Mouse (Mus musculus) layer of hippocampus, postnatal 25 days (tissue): ENCODE data around the gene St6gal1. TPM values are rescaled to one million over a fixed set of nuclear protein-coding genes. Genes with fewer than 3 reads are reported as not detected.

ENCODE experiments used
- DNase-seq, 2 experiments: peaks; one replicate each; pipeline ENCODE4 v3.0.0; 2022; ENCODE audit warnings: mixed read lengths in 2 of 2, low spot score in 1 of 2; ENCODE audit errors: extremely low spot score in 1 of 2
- total RNA-seq, 2 experiments: library from RNA; stranded (reverse); gene quantifications; 2 replicates each; pipeline ENCODE4 v1.2.3; 2021

Gene St6gal1
- total RNA-seq, 2 experiments from 2014 or later = 13.2 to 15.2 TPM

- DNase-seq = no peak
Measured at GRCm38 (mm10) chr16:23249762-23250161, 25.2 kb downstream of the St6gal1 start.

DNA sequence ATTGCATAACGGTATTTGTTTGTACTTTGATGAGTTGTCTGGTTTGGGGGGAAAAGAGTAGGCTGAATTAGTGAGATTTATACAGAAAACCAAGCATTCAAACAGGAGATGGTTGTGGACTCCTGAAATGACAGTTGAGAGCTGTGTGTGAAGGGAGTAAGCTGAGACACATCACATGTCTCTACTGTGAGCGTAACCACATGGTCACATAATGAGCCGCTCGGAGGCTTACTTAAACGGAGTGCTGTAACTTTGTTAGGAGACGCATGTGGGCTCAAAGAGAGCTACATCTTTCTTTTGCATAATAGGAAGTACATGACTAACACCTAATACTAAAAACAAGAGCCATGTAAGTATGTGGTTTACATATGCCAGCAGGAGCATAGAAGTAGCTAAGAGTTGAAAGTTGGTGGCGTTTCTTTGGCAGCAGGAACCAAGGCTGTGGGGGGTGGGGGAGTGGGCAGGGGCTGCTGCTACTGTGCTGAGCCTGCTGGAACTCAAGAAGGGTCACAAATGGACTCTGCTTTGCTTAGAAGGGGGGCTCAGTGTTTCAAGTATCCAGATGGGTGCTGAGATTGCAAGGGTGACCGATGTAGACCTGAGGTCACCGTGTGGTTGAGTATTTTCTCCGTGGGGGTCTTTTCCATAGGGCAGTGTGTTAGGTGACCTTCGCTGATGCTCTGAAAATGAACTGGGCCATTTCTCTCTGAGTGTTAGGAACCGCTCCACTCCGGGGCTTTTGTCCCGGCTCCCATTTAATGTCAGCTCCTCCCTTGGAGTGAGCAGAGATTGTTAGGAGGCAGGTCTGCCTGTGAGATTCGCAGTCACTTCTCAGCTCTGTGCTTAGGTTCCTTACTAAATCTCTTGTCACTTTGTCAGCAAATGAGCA is 26.3 kb downstream of the St6gal1 start:
- DNase-seq = no peak

DNA sequence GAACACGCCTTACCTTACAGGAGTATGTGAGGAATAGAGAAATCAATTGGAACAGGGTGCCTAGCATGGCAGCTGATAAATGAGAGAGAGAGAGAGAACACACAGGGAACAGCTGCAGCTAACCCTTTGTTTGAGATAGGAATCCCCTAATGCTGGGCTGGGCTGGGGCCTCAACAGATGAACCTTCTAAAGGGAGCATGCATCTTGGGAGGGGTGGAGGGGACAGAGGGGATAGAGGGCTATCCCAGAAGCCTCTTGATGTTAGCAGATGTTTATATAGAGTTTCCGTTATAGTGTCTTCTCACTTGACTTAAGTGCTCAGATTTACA is 26.9 kb downstream of the St6gal1 start:
- no peak for DNase-seq

- DNase-seq = no peak
Measured at GRCm38 (mm10) chr16:23253620-23254019, 29.1 kb downstream of the St6gal1 start.

DNA sequence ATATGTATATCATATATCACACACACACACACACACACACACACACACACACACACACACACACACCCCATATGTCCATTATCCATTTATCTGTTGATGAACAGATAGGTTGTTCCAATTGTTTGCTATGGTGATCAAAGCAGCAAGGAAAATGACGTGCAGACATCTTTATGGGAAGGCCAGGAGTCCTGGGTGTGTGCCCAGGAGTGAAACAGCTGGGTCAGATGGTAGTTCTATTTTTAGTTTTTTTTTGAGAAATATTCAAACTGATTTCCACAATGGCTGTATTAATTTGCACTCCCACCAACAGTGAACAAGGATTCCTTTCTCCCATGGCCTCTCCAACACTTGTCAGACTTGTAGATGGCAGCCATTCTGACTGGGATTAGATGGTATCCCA is 29.5 kb downstream of the St6gal1 start:
- no peak for DNase-seq

DNA sequence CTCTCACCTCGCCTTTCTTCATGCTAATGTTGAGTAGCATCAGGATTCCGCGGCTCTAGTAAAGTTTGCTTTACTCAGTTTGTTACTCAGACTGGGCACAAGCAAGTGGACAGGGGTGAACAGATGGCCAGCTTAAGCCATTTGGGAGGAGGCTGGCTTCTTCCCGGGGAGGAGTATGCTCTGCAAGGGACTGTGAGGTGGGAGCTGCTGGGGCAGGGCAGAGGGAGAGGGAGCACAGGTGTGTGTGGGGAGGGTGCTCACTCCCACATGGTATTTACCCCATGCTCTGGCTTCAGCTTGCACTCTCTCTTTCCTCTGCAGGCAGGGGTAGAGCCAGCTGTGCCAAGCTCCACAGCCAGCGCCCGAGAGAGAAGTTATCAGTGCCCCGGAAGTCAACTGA is 32.1 kb downstream of the St6gal1 start:
- DNase-seq = no peak

- DNase-seq = no peak
Measured at GRCm38 (mm10) chr16:23258429-23258822, 33.9 kb downstream of the St6gal1 start.

DNA sequence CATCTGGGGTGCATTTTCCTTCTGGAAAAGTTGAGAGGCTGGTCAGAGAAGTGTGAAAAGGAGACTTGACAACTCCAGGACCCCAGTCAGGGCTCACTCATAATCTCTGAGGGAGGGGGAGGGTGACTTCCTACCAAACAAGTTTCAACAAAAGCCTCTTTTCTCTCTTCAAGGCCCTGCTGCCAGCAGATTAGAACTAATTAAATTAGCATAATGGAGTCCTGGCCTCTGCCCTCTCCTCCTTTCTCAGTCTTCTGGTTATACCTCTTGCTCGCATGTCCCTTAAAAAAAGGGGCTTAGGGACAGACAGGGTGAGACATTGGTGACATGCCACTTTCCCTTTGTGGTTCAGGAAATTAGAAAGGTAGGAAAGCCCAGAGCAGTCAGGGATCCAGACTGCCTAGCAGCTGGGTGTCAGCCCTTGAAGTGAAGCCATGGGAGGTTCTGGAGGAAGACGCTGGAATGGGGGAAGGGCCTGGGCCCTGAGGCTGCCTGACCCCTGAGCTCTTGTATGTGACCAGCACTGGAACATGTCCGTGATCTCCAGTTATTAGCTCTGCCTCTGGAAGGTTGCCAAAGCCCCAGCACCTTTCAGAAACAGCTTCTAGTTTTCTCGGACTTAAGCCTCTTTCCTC is 34.4 kb downstream of the St6gal1 start:
- DNase-seq = no peak

- no peak for DNase-seq
Measured at GRCm38 (mm10) chr16:23259580-23259979, 35.0 kb downstream of the St6gal1 start.

GRCm38 (mm10) chr16:23262131-23262768 is 37.7 kb downstream of the St6gal1 start:
- DNase-seq = no peak

- no peak for DNase-seq
Measured at GRCm38 (mm10) chr16:23262846-23263245, 38.3 kb downstream of the St6gal1 start.

GRCm38 (mm10) chr16:23264999-23265398 is 40.5 kb downstream of the St6gal1 start:
- no peak for DNase-seq

DNA sequence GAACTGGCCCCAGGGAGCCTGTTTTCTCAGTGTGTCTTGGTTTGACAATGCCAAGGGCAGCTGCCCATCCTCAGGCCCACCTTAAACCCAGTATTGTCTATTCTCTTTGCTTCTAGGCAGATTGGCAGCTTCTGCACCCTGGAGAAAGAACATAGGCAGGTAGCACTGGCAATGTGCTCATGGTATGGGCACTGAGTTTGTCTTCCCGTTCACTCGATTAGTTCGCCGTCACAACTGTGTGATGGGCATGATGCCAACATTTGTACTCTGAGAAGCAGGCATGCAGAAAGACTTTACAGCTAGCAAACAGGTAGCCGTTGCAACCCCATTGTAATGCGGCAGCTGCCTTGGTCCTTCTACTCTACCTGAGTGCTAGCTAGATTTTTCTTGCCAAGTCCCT is 40.9 kb downstream of the St6gal1 start:
- no peak for DNase-seq

- no peak for DNase-seq
Measured at GRCm38 (mm10) chr16:23266293-23266692, 41.8 kb downstream of the St6gal1 start.

- no peak for DNase-seq
Measured at GRCm38 (mm10) chr16:23266896-23267295, 42.4 kb downstream of the St6gal1 start.

- no peak for DNase-seq
Measured at GRCm38 (mm10) chr16:23268231-23268630, 43.7 kb downstream of the St6gal1 start.

- no peak for DNase-seq
Measured at GRCm38 (mm10) chr16:23269056-23269983, 44.8 kb downstream of the St6gal1 start.

GRCm38 (mm10) chr16:23269984-23270912 is 45.7 kb downstream of the St6gal1 start:
- DNase-seq = no peak

DNA sequence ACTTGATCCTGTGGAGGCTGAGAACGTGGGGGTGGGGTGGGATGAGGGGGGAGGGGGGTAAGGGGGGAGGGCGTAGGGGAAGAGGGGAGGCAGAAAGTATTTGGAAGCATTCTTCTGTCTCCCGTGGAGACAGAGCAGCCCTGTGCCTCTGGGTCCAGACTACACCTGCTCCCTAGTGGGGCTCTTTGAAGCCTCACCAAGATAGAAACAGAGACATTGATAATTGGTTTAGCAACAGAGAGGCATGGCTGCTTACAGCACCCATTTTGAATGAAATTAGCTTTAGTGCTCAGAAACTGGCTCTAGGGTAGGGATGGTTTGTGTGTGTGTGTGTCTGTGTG is 46.3 kb downstream of the St6gal1 start:
- DNase-seq = no peak
